Mouse (Mus musculus): ENCODE results near the gene Sla2. TPM values are rescaled to one million over a fixed set of nuclear protein-coding genes. Genes with fewer than 3 reads are reported as not detected.
"Not testable (repeated sequence)": the region's sequence is repeated elsewhere in the genome, so short reads cannot be mapped to it uniquely, and the experiment has no call there.

Sla2 gene
- polyA plus RNA-seq, 1 experiment, result not detected

- TF ChIP-seq CTCF (IDR thresholded peaks at IDR 0.05; ENCODE audit: insufficient read depth, low read depth, low read length) (no peak), POLR2A (IDR thresholded peaks at IDR 0.05; ENCODE audit: insufficient read depth, low read depth, low read length) (no peak)
- WGBS, result 2% methylated on average over 28 of the region's 28 CpGs
- H3K27ac ChIP-seq (ENCODE audit: insufficient read depth, low read depth, low read length), result 0 out of 2 replicates have a peak overlapping the region, but pooled peaks have one; percentile 67
- H3K4me3 ChIP-seq (ENCODE audit: insufficient read depth, low read depth, low read length), result peak overlapping the region; percentile 98
- peaks cover 2% of the 10 kb centered on the region; the same call in 1 of the 2 replicates for H3K4me1 ChIP-seq (ENCODE audit: control insufficient read depth, insufficient read depth, low read length)
Measured at GRCm38 (mm10) chr2:156863487-156864160, 23.4 kb downstream of the Sla2 start.

- WGBS, result under 1% methylated on average over 98 of the region's 98 CpGs
- Histone ChIP-seq H3K4me3 (ENCODE audit: insufficient read depth, low read depth, low read length) (peak within 1 kb of the TSS; percentile 98), H3K27ac (ENCODE audit: insufficient read depth, low read depth, low read length) (peak within 1 kb of the TSS; percentile 67; the same call in 1 of the 2 replicates), H3K4me1 (ENCODE audit: control insufficient read depth, insufficient read depth, low read length) (peaks cover 2% of the 10 kb centered on the region; the same call in 1 of the 2 replicates)
- TF ChIP-seq CTCF (IDR thresholded peaks at IDR 0.05; ENCODE audit: insufficient read depth, low read depth, low read length) (no peak), POLR2A (IDR thresholded peaks at IDR 0.05; ENCODE audit: insufficient read depth, low read depth, low read length) (peak; percentile 93; the same call in 1 of the 2 replicates)
Measured at GRCm38 (mm10) chr2:156862772-156863486, 24.1 kb downstream of the Sla2 start, which contains the start of gene Rab5if. TSS of gene Rab5if (plus strand) at chr2:156863128.

GRCm38 (mm10) chr2:156862041-156862717 is 24.8 kb downstream of the Sla2 start:
- Histone ChIP-seq H3K4me1 (ENCODE audit: control insufficient read depth, insufficient read depth, low read length) (peaks cover 2% of the 10 kb centered on the region; the same call in 1 of the 2 replicates), H3K27ac (ENCODE audit: insufficient read depth, low read depth, low read length) (peak overlapping the region; percentile 7; the same call in 1 of the 2 replicates), H3K4me3 (ENCODE audit: insufficient read depth, low read depth, low read length) (peak overlapping the region; percentile 63)
- WGBS, result under 1% methylated on average over 19 of the region's 19 CpGs
- TF ChIP-seq CTCF (IDR thresholded peaks at IDR 0.05; ENCODE audit: insufficient read depth, low read depth, low read length) (no peak), POLR2A (IDR thresholded peaks at IDR 0.05; ENCODE audit: insufficient read depth, low read depth, low read length) (no peak)

GRCm38 (mm10) chr2:156858671-156859070 is 28.3 kb downstream of the Sla2 start:
- Histone ChIP-seq H3K4me1 (ENCODE audit: control insufficient read depth, insufficient read depth, low read length) (no peaks in the 10 kb centered on the region), H3K4me3 (ENCODE audit: insufficient read depth, low read depth, low read length) (no peak overlapping the region), H3K27ac (ENCODE audit: insufficient read depth, low read depth, low read length) (no peak overlapping the region)
- TF ChIP-seq POLR2A (IDR thresholded peaks at IDR 0.05; ENCODE audit: insufficient read depth, low read depth, low read length) (no peak), CTCF (IDR thresholded peaks at IDR 0.05; ENCODE audit: insufficient read depth, low read depth, low read length) (no peak)
- 77% methylated on average over 7 of the region's 7 CpGs for WGBS

- Histone ChIP-seq H3K4me3 (ENCODE audit: insufficient read depth, low read depth, low read length) (no peak within 1 kb of the TSS), H3K4me1 (ENCODE audit: control insufficient read depth, insufficient read depth, low read length) (no peaks in the 10 kb centered on the region), H3K27ac (ENCODE audit: insufficient read depth, low read depth, low read length) (no peak within 1 kb of the TSS)
- 90% methylated on average over 2 of the region's 2 CpGs for WGBS
- TF ChIP-seq POLR2A (IDR thresholded peaks at IDR 0.05; ENCODE audit: insufficient read depth, low read depth, low read length) (no peak), CTCF (IDR thresholded peaks at IDR 0.05; ENCODE audit: insufficient read depth, low read depth, low read length) (no peak)
Measured at GRCm38 (mm10) chr2:156857835-156858234, 29.2 kb downstream of the Sla2 start, which contains the start of gene 4930518I15Rik. TSS of gene 4930518I15Rik (minus strand) at chr2:156857946.

GRCm38 (mm10) chr2:156857385-156857791 is 29.6 kb downstream of the Sla2 start:
- TF ChIP-seq CTCF (IDR thresholded peaks at IDR 0.05; ENCODE audit: insufficient read depth, low read depth, low read length), result no peak
- no peak for TF ChIP-seq POLR2A (IDR thresholded peaks at IDR 0.05; ENCODE audit: insufficient read depth, low read depth, low read length)
- 67% methylated on average over 3 of the region's 3 CpGs for WGBS
- Histone ChIP-seq H3K27ac (ENCODE audit: insufficient read depth, low read depth, low read length) (no peak overlapping the region), H3K4me3 (ENCODE audit: insufficient read depth, low read depth, low read length) (no peak overlapping the region), H3K4me1 (ENCODE audit: control insufficient read depth, insufficient read depth, low read length) (no peaks in the 10 kb centered on the region)

- Histone ChIP-seq H3K27ac (ENCODE audit: insufficient read depth, low read depth, low read length) (no peak overlapping the region), H3K4me1 (ENCODE audit: control insufficient read depth, insufficient read depth, low read length) (no peaks in the 10 kb centered on the region), H3K4me3 (ENCODE audit: insufficient read depth, low read depth, low read length) (no peak overlapping the region)
- TF ChIP-seq POLR2A (IDR thresholded peaks at IDR 0.05; ENCODE audit: insufficient read depth, low read depth, low read length), result no peak
- TF ChIP-seq CTCF (IDR thresholded peaks at IDR 0.05; ENCODE audit: insufficient read depth, low read depth, low read length), result no peak
- WGBS, result 96% methylated on average over 1 of the region's 1 CpGs
Measured at GRCm38 (mm10) chr2:156856311-156856710, 30.7 kb downstream of the Sla2 start.

GRCm38 (mm10) chr2:156853999-156854771 is 32.8 kb downstream of the Sla2 start:
- not testable (repeated sequence) for H3K4me3 ChIP-seq (ENCODE audit: insufficient read depth, low read depth, low read length); H3K27ac ChIP-seq (ENCODE audit: insufficient read depth, low read depth, low read length); H3K4me1 ChIP-seq (ENCODE audit: control insufficient read depth, insufficient read depth, low read length)
- 27% methylated on average over 13 of the region's 13 CpGs for WGBS

GRCm38 (mm10) chr2:156853584-156853983 is 33.4 kb downstream of the Sla2 start:
- H3K27ac ChIP-seq (ENCODE audit: insufficient read depth, low read depth, low read length); H3K4me3 ChIP-seq (ENCODE audit: insufficient read depth, low read depth, low read length); H3K4me1 ChIP-seq (ENCODE audit: control insufficient read depth, insufficient read depth, low read length): not testable (repeated sequence)
- WGBS, result 35% methylated on average over 9 of the region's 13 CpGs
